Mouse (Mus musculus) hematopoietic stem cell, adult 5-6 weeks (primary cell): ENCODE results near the gene Polr2f. TPM values are rescaled to one million over a fixed set of nuclear protein-coding genes. Genes with fewer than 3 reads are reported as not detected.
A peak's percentile ranks its signal among the peaks of the same experiment; 100 is the strongest.

Experiments
- ATAC-seq, 2 experiments: fragments of 125-278 bp in 1 of 2; replicated peaks in 1 of 2; 2 replicates each; pipeline ENCODE4 v1.8.0; 2016 to 2017; ENCODE audit warnings: inconsistent platforms in 2 of 2, mild to moderate bottlenecking in 2 of 2, moderate number of reproducible peaks in 2 of 2, low read depth in 1 of 2, moderate TSS enrichment in 1 of 2; ENCODE audit not compliant: low FRiP score in 2 of 2, poor library complexity in 2 of 2, severe bottlenecking in 2 of 2, insufficient read depth in 1 of 2, low TSS enrichment in 1 of 2
- total RNA-seq: library from RNA; stranded (forward); fragments of 172-1452, 232-1000 nt; gene quantifications from 2 replicates; pipeline ENCODE4 v1.2.3, GENCODE M21; 2017

The Polr2f gene
- total RNA-seq, 1 experiment from 2014 or later: 42.5 TPM

DNA sequence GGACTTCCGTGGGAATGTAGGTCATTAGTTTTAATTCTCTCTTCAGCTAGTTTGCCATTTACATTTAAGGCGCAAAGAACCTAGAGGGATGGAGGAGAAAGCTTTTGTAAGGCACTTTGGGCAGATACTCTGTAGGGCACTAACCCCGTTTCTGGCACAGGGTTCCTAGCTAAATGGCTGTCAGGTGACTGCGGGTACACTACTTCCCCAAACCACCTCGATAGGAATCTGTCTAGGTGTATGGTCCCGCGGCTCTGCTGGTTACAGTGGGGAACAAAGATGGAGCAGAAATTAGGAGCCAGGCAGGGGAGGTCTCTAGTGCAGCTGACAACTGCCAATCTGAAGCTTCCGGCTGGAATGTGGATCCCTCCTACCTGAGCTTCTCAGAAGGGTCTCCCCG lies 30.8 kb upstream of the Polr2f start:
- ATAC-seq: peak in 1 of 2 experiments; percentile 43; a peak in 1 of 4 replicates

DNA sequence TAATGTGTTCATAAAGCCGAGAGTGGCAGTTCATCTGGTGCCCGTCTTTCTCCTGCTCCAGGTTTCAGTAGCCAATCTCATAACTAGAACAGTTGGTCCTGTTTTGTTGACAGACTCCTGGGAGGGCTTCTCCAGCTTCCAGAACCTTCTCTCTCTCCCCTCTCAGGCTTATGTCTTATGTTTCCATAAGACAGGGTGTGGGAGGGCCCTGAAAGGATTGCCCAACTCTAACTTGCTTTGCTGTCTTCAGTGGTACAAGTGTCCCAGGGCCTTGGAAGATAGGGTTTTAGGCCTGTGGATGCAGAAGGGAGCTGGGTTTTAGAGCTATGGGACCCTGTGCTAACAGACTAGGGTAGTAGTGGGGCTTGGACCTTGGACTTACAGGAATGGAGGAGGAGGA lies 30.3 kb upstream of the Polr2f start:
- ATAC-seq: no peak

DNA sequence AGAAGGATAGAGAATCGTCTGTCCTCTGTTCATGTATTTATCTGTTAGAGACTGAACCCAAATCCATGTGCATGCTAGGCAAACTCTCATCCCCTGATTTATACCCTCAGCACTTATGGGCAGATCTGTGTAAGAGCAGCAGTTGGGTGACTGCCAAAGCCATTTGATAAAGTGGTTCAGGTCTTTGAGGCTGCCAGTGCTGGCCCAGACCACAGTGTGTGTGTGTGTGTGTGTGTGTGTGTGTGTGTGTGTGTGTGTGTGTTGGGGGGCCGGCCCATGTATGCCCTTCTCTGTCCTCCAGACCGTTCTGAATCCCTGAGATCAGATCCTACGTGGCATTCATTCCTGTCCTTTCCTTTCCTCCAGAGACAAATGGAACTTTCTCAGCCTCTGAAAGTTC lies 29.0 kb upstream of the Polr2f start:
- no peak for ATAC-seq

DNA sequence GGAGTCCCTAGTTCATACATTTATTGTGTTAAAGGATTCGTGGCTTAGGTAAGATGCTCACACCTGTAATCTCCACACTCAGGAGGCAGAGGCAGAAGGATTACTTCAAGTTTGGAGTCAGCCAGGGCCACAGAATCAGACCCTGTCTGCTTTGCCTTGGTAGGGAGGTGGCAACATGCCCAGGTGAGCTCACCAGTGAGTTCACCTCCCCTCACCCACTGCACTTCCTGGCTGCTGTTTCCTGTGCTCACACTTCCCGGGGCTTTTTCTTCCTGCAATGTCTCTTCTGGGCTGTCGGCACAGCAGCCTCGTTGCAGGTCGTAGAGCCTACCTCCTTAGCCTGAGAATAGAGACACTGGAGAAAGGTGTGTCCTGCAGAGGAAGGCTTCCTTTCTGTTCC lies 25.5 kb upstream of the Polr2f start:
- peak; percentile 10 to 46; a peak in 1 of 4 replicates for ATAC-seq

DNA sequence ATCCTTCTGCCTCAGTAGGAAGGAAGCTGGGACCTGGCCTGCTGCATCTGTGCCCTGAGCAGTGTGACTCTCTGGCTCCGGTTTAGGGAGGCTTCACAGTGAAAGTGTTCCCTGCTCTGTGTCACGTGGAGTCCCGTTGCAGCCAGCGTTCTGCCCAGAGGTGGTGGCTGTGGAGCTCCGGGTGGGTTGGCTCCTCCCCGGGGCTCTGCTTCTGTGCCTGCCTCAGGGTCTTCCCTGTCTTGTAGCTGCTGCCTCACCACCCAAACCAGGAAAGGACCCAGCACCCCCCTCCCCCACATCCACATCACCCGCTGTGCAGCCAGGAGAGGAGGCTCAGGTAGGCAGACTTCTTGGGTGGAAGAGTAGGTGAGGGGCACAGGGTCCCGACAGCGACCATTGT lies 21.3 kb upstream of the Polr2f start:
- ATAC-seq: no peak

DNA sequence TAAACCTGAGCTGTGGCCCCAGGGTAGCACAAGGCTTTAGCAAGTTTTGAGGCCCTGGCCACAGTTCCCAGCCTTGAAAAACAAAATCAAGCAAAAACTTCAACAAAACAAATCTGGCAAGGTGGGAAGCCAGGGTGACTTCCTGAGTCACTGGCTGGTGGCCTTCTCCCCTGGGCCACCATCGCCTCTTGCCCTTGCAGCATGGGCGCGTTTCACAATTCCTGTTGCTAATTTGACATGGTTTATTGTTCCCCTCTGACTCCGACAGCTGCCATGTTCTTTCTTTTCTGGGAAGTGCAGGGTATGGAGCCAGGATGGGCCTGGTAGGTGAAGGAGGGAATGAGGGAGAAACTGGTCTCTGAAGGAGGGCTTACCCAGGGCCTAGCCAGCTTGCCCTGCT lies 18.7 kb upstream of the Polr2f start:
- no peak for ATAC-seq

DNA sequence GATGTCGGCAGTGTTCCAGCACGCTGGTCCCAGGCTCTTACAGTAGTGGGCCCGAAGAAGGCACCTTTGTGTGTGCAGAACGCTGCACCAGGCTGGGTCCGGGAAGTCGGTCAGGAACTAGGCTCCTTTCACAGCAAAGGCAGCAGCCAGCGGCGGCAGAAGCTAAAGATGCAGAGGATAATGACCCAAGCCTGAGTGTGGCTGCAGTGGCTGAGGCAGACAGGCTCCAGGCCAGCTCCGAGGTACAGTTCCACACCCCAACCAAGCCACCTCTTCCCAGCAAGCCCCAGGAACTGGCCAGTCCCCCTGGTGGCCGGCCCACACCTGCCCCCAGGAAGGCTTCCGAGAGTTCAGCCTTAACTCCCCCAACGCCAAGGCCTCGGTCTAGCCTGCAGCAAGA lies 18.3 kb upstream of the Polr2f start:
- no peak for ATAC-seq

DNA sequence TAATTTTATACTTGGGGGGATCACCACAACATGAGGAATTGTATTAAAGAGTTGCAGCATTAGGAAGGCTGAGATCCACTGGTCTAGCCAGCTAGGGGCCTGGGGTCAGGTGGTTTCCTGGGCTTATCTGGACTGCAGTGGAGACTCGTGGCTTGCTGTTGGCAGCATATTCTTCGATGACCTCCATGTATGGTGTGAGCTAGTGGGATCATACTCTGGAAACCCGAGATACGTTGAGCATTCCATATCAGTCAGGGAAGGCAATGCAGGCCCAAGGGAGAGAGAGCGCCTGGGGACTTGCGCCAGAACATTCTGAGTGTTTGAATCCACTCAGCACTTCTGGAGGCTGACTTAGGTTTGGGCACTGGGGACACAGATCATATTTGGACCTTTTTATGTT lies 17.1 kb upstream of the Polr2f start:
- no peak for ATAC-seq

DNA sequence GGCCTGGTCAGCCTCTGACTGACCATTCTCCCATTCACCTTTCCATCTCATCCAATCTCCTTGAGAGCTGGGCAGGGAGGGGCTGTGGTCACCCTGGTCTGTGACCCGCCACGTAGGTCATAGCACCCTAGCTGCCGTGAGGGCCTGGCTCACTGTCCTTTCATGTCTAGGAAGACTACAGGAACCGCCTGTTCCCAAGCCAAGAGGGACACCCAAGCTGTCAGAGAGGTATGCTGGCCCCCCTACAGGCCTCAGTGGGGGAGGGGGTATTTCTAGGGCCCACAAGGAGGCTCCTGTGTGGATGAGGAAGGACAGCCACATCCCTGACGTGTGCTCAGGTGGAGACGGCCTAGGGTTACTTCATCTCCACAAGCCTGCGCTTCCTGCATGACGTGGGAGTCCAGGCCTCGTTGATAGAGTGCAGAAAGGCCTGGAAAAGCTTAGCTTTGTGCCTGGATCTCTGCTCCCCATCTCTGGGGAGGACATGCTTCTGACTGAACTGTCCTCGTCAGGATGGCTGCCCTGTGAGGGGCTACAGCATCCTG lies 16.4 kb upstream of the Polr2f start:
- ATAC-seq: no peak

DNA sequence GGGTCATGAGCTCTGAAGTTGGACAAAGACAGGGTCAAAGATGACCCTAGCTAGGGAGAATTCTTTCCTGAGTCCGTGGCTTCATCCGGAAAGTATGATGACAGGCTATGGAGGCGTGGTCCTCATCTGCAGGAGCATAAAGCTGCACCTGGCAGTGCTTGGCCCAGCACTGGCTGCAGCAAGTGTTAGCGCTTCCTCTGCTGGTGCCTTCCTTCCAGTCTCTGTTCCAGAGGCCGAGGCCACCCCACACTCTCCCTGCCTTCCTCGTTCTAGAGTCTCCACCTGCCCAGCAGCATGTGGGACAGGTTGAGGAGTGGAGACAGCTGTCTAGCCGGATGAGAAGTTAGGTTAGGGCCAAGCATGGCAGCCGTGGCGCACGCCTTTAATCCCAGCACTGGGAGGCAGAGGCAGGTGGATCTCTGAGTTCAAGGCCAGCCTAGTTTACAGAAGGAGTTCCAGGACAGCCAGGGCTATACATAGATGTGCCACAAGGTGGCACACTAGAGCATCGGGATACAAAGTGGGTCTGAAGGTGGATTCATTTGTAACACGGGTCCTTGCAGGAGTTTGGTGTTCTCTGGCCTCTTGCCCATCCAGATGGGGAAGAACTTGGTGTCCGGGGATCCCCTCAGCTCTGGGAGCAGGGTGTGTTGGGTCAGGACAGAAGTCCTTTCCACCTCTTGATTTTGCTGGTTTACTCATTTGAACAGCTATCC lies 14.4 kb upstream of the Polr2f start:
- peak in 1 of 2 experiments; percentile 15; a peak in 1 of 4 replicates for ATAC-seq

DNA sequence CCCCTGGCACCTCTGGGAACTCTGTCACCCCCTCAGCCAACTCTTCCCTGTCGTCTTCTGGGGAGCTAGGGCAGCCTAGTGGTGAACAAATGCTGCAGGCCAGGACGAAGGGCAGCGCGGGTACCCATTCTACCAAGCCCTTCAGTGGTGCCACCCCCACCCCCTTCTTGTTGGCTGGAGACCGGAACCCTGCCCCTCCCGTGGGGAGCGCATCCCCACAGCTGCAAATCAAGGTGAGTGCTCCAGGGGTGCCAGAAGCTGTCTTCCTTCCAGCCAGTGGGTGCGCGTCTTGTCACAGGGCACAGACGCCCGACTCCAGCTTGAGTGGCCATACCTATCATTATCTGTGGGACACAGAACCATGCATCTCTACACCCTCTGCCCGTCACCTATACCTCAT lies 13.7 kb upstream of the Polr2f start:
- no peak for ATAC-seq

DNA sequence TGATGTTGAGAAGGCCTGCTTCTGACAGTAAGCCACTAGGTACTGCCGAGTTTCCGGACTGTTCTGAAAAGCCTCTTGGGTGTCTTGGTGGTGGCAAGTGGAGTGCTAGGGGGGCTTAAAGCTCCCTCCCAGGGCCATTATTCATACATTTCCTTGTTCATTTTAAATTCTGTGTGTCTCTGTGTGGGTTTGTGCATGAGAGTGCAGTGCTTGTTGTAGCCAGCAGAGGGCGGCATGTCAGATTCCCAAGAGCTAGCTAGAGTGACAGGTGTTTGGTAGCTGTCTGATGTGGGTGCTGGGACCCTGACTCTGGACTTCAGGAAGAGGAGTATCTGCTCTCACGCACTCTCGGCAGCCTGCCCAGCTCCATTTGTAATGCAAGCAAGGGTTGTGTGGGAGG lies 12.6 kb upstream of the Polr2f start:
- ATAC-seq: no peak

DNA sequence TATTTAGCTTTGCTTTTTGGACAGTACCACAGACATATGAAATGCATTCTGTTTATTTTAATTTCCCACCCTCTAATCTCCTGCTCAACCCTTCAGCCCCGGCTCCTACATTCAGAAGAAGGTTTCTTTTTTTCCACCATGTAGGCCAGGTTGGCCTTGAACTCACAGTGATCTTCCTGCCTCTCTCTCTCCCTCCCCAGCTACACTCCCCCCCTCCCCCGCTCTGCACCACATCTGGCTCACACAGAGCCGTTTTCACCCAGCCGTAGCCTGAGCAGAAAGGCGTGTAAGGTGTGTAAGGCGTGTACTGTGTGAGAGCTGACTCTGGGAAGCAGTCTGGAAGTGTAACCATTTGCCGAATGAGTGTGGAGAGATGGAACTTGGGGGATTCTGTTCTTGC lies 11.5 kb upstream of the Polr2f start:
- no peak for ATAC-seq

DNA sequence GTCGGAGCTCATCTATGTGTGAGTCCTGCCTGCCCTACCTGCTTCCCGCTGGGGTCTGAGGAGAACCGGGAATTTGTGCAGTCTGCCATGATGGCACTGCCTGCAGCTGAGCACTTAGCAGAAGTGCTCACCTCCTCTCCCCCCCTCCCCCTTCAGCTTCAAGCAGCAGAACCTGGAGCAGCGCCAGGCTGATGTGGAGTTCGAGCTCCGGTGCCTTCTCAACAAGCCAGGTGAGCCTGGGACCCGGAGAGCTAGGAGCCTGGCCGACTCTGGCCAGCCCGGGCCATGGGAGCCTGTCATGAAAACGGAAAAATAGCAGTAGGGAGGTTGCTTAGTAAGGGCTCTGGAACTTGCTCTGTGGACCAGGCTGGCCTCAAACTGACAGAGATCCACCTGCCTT lies 10.0 kb upstream of the Polr2f start:
- ATAC-seq: no peak

DNA sequence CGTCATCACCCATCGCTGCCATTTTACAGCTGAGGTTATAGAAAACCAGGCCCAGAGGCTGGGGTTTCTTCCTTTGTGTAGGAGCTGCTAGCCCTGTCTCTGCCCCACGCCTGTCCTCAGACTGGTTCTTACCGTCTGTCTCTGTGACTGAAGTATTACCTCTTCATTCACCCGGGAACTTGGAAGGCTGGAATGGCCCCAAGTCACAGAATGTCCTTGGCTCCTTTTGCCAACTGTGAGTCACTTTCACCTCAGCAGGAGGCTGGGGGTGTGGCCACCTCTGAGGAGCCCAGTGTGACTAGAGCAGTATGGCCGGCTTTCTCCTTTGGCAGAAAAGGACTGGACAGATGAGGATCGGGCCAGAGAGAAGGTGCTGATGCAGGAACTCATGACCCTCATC lies 9.4 kb upstream of the Polr2f start:
- no peak for ATAC-seq

DNA sequence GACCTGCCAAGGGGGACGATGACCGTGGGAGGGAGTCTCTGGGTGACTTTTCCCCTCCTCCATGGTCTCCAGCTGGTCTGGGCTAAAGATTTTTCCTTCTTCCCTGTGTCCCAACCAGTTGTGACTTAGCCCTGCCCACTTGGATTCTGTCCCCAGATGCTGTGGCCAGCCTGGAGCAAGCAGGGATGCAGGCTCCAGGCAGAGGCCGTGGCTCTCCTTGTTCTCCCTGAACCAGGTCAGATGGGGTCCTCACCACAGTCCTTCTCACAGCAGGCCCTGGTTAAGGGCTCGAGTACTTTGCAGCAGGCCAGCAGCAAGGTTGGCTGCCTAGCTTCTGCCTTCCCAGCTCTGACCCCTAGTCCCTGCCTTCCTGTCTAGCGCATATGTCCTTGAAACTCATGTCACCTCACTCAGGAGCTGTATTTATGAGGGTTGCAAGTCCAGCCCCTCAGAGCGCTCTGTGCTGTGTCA lies 7.6 kb upstream of the Polr2f start:
- ATAC-seq: no peak

DNA sequence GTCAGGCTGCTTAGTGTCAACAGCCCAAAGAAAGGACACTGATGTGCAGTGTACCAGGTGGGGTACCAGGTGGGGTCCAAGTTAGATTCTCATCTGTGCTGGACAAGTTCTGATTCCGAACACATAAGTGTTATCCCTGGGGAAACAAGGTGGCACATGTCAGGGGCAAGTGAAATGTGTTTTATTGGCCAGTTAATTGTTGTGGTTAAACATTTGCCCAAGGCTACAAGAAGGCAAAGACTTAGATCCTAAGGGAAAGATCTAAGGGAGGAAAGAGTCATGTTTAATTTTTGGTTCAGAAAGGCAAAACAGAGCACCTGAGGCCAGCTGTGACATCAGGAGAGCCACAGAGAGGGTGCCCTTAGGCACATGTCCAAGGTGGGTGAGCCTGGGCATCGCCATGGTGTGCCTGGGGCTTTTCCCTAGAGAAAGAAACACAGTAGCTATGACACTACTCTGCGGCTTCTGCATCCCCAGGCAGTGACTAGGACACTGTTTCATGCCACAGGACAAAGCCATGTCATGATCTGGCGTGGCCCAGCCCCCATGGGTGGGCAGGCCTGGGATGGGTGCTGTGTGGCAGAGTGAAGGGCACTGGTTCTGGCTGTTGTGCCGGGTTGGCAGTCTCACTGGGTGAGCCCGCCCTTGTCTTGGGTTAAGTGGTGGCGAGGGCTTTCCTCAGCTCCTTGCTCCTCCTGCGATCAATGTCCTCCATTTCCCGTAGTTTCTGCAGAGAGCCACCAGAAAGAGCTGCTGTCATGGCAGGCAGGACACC lies 6.1 kb upstream of the Polr2f start:
- no peak for ATAC-seq

DNA sequence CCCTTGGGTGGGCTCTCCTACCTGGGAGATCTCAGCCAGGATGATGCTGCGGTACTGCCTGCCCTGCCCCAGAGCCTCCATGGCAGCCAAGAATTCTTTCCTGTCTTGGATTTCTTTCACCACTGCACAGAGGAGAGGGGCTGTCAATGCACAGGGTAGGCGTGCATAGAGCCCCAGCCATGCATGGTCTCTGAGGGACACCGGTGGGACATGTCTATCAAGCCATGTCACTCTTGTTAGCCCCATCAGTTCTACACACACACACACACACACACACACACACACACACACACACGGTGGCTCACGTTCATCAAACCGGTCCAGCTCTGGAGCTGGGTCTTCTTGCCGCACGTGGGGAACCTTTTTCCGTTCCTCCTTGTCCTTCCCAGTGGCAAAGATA lies 5.5 kb upstream of the Polr2f start:
- ATAC-seq: no peak
